Mouse (Mus musculus) layer of hippocampus, postnatal 10 days (tissue): ENCODE measurements around the gene Dtd1. TPM values are rescaled to one million over a fixed set of nuclear protein-coding genes. Genes with fewer than 3 reads are reported as not detected.
"Not testable (repeated sequence)": the region's sequence is repeated elsewhere in the genome, so short reads cannot be mapped to it uniquely, and the experiment has no call there.

Experiments used
- DNase-seq, 2 experiments: peaks; one replicate each; pipeline ENCODE4 v3.0.0; 2021; ENCODE audit warnings: low spot score in 2 of 2
- long read RNA-seq: library from polyadenylated mRNA; stranded (forward); transcript quantifications from one replicate; pipeline ENCODE4 v2.0.0, GENCODE M21; 2023
- total RNA-seq, 2 experiments: library from RNA; stranded (reverse); gene quantifications; 2 replicates each; pipeline ENCODE4 v1.2.3; 2021

The Dtd1 gene
- total RNA-seq, result 10 to 100 TPM; 52.2 TPM
- long read RNA-seq, transcript Dtd1-201 (6 exons, 1,350 nt), result major isoform, 85 of 89 reads
- long read RNA-seq, partial matches to known transcripts, result 2 of 89 reads
- long read RNA-seq, other reads (novel, unspliced or antisense), result 2 of 89 reads

GRCm38 (mm10) chr2:144599831-144600687 is at the start of gene Dtd1:
Dtd1 (plus strand) TSS chr2:144599897.
- peak; percentile 80 to 89 for DNase-seq

DNA sequence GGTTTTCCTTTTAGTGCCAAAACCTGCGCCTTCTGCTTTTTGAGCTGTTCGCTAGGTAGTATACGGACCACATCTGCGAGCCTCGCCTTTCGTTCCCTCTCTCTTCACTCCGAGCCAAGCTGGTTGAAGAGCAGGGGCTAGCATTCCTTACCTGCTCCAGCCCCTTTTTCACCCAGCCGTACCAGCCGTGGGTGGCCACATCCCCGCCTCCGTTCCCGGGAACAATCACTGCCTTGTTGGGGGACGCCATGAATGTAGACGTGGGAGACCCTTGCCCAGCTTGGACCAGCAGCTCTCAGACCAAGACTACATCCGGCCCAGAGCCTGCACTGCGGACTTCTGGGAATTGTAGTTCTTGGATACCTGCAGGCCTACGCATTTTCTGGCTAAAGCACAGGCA is 49.2 kb upstream of the Dtd1 start, which contains the start of gene Rbbp9:
Rbbp9 (minus strand) TSS at position 341 of the 400 bp plus-strand sequence.
- DNase-seq, result peak; percentile 66 to 74

DNA sequence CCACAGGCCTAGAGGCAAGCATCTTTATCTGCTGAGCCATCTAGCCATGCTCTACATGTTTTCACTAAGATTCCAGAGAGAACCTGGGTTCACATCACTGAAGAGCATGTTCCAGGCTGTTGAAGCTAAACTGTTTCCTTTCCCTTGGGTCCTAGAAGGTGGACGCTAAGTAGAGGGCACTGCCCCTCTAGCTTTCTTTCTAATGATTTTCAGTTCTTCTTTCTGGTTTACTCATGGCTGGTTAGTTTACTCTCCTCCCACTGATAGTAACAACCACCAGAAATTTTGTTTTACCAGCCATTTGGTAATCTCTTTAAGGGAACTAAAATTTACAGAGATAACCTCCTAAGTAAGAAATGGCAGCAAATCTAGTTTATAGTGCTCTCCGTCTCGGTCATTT is 45.8 kb upstream of the Dtd1 start:
- no peak for DNase-seq

DNA sequence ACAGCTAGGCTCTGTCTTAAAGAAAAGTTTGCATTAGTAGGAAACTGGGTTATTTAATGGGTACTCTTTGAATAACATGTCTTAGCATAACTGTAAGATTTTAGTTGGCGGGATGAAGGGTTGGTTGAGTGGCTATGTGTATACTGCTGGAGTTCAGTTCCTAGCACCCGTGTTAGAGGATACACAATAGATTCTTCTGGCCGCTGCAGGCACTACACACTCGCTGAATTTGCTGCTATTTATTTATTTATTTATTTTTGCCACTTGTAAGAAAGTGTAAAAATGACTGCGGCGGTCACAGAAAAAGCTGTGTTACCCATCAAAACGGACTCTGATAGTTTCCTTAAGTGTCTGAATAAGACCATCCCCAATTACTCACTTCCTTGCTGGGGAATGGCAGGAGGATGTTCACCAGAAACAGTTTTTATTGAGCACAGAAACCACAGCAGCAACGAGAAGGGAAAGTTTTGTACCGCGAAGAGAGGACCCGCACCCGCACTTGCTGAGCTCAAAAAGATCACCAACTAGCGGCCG is 44.3 kb upstream of the Dtd1 start:
- DNase-seq, result no peak

GRCm38 (mm10) chr2:144555820-144556552 is 43.7 kb upstream of the Dtd1 start, which contains the start of gene Sec23b:
Sec23b (plus strand) TSS chr2:144556229.
- peak; percentile 95 to 96 for DNase-seq

GRCm38 (mm10) chr2:144588723-144589122 is 11.0 kb upstream of the Dtd1 start:
- DNase-seq, result no peak

- not testable (repeated sequence) for DNase-seq
Measured at GRCm38 (mm10) chr2:144593036-144593435, 6.7 kb upstream of the Dtd1 start.

DNA sequence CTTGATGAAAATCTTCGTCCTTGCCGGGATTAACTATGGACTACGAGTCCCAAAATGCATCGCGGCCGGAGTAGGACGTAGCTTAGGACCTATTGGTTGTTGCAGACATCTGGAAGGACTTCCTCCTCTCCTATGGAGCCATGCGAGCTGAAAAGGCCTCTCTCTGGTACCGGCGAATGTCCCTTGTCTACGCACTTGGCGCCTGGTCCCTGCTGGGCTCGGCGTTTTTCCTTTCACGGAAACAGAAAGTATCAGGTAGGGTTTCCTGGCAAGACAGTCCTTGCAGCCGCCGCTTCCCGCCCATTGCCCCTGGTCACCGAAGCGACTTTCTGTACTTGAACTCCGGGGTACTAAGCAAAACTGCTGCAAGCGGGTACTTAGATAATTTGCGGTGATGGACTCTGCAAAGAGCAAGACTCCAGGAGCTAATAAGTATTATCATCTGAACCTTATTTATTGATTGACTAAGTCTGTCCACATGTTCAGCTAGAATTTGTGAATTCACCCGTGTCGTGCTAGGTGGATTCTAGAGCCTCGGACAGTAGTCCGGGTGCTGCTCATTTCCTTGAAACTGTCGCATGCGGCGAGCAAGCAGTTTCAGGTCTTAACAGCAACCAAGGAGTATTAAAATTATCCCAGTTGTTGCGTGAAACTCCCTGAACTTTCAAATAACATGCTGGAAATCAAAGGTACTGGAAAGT is 5.6 kb upstream of the Dtd1 start, which contains the start of gene Smim26:
Smim26 (plus strand) TSS at position 104 of the 701 bp plus-strand sequence.
- DNase-seq, result peak; percentile 72 to 79

DNA sequence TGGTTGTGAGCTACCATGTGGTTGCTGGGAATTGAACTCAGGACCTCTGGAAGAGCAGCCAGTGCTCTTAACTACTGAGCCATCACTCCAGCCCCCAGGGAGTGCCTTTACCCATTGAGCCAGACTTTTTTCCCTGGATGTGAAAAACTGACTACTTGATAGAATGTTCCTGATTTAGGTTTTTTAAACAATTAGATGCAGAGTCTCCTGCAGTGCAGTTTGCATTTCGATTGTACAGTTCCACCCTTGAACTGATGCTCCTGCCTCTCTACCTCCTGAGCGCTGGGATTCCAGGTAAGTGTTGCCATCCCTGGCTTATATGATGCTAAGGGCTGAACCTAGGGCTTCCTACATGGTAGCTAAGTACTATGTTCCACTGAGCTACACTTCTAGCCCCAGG is 1.7 kb upstream of the Dtd1 start:
- no peak for DNase-seq

DNA sequence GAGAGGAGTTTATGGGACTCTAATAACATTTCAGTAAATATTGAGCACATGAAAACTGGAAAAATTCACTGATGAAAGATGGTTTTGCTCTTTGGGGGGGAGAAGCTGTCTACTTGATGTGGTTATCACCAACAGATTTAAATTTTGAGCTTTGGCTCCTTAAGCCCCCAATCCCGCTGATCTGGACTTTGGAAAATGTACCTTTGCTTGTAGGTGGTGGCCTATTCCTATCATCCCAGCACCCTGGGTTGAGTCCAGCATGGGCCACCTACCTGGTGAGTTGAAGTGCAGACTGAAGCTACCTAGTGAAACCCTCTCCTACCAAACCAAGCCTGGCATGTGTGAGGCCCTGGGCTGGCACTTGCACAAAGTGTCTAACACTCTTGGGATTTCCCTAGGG is 1.9 kb downstream of the Dtd1 start:
- DNase-seq, result no peak

- DNase-seq, result no peak
Measured at GRCm38 (mm10) chr2:144613956-144614355, 14.3 kb downstream of the Dtd1 start.

DNA sequence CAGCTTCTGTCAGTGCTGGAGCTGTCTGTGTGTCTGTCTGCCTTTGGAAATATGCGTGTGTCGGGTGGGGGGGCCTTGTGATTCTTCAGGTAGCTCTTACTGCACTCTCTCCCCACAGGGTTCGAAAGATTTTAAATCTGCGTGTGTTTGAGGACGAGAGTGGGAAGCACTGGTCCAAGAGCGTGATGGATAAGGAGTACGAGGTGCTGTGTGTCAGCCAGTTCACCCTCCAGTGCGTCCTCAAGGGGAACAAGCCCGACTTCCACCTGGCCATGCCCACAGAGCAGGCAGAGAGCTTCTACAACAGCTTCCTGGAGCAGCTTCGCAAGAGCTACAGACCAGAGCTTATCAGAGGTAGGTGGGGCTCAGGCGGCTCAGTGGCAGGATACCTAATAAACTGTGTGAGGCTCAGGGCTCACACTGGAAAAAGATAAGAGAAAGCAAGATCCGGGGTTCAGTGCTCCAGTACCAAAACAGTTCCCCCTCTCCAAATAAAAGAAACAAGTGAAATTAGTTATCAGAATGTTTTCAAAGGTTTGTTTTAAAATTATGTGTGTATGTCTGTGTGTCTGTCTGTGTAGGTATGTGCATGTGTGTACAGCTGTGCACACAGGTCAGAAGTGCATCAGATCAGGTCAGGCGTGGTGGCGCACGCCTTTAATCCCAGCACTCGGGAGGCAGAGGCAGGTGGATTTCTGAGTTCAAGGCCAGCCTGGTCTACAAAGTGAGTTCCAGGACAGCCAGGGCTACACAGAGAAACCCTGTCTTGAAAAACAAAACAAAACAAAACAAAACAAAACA is 17.6 kb downstream of the Dtd1 start:
- DNase-seq, result no peak

DNA sequence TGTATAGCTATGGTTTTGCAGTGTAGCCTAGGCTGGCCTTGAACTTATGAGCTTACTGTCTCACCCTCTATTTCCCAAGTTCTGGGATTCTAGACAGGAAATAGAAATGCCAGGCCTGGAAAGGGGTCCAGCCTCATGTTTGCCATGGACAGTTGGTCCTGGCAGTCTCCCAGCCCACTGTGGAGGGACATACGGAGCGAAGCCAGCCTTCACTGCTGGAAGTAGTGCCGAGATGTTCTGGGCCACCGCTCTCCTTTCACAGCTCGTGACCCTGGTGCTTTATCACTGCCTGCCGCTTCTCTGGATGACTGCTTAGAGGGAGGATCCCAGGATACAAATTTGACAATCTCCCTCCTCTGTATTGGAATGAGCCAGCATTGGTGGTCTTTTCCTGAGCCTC is 21.8 kb downstream of the Dtd1 start:
- no peak for DNase-seq

DNA sequence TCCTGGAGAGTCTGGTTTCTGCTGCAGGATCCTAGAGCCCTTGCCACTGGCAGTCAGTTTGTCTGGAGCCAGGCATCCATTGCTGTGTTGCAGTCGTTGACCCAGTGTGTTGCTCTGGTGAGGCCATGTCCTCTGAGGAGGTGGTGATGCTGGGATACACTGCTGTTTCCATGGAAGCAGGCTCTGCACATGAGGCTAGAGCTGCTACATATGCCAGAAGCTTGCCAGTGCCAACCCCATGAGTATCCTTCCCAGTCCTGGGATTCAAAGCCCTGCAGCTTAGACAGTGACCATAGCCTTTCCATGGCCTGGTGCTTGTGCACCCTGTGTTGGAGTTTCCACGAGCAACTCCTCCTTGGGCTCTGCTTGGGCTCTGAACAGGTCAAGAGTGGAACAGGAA is 33.9 kb downstream of the Dtd1 start:
- DNase-seq, result no peak

GRCm38 (mm10) chr2:144634231-144634630 is 34.5 kb downstream of the Dtd1 start:
- no peak for DNase-seq

DNA sequence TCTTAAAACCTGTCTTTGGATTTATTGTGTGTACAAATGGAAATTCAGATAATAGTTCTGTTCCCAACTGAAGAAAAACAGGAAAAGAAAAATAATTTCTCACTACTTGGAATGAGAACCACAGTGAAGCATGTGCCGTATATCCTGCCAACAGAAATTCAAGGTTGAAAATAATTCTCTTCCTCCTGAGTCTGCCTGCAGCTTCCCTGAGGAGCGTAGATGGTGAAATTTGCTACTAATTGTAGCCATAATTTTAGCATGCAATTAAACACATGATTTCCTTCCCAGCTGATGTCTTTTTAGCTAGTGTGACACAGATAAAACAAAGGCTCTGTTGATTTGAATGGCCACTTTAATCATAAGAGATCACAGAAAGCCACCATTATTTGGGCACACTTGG is 35.0 kb downstream of the Dtd1 start:
- DNase-seq, result no peak

DNA sequence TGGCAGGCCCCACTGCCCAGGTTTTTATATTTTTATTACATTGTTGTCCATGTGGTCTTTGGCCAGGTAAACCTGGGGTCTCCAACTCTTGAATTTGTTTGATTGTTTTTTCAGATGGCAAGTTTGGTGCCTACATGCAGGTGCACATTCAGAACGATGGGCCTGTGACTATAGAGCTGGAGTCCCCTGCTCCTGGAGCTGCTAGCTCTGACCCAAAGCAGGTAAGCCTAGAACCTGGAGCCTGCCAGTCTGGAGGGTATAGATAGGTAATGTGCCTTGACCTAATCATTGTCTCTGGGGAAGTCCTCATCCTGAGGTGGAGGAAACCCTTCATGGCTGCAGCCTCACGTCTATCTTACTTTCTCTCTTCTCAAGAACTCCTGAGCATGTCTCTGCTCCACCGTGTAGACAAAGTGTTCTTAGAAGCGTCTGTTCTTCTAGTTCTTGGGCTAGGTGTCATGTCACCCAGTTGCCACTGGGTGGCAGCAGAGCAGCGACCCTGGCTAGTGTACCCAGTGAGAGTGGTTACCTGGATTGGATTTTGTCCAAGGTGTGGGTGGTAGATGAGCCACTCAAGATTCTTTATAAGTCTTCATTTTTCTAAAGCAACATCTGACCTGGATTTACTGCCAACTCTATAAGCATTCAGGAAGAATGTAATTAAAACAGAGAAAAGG is 36.1 kb downstream of the Dtd1 start:
- peak; percentile 67 to 75 for DNase-seq

GRCm38 (mm10) chr2:144637204-144637603 is 37.5 kb downstream of the Dtd1 start:
- DNase-seq, result no peak

DNA sequence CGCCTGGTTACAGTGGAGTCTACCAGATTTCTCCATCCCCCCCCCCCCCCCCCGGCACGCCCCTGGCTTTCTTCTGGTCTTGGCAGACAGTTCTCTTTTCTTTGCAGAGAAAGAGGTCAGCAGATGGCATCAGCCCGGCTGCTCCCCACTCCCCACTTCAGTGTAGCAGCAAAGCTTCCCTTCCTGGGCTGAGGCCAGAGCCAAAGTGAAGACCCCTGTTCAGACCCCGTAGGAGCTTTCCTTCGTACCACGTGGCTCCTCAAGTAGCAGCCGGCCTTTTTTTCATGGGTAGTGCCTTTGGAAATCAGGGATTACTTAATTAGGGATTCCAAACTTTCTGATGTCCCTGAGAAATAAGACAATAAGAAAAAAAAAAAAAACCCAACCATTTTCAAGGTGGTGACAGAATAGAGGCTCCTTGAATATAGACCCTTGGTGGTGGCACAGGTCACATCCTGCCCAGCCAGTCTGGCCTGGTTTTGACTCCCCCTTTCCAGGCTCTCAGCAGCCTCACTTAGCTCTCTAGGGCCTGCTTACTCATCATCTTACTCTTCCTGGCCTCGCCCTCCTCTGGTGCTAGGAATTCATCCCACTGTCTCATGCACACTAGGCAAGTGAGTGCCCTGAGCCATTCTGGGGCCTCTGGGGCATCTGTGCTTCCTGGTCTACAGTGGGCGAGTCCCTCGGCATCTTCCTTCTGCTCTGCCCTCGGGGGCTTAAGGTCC is 38.1 kb downstream of the Dtd1 start:
- DNase-seq, result no peak
